Mouse (Mus musculus): ENCODE data around the gene Gpx4.
"Not testable (repeated sequence)": the region's sequence is repeated elsewhere in the genome, so short reads cannot be mapped to it uniquely, and the experiment has no call there.

Gene Gpx4

DNA sequence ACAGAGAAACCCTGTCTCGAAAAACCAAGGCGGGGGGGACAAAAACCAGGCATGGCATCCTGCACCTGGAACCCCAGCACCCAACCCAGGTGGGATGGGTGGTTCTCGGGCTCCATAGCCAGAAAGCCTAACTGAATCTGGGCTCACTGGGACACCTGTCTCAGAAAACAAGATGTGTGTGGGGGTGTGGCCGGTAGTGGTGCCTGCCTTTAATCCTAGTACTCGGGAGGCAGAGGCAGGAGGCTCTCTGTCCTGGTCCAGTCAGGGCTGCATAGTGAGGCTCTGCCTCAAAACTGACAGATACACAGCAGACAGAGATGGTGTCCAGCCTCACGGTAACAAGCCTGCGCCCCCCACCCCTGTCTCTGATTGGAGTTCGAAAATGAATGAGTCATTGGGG is 24.2 kb upstream of the Gpx4 start:
- no peak for DNase-seq (ENCODE audit: low read depth in 1 of 2, low spot score in 2 of 2)

DNA sequence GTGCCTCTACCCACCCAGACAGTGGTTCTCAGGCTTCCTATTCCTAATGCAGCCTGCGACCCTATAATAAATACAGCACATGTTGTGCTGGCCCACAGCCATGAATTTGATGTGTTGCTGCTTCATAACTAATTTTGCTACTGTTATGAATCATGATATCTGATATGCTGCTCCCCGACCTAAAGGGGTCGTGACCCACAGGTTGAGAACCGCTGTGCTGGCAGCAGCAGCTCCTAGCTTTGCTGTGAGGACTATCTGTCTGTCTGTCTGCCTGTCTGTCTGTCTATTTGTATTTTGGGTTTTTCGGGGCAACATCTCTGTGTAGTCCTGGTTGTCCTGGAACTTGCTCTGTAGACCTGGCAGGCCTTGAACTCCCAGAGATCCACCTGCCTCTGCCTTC is 23.2 kb upstream of the Gpx4 start:
- DNase-seq (ENCODE audit: low read depth in 1 of 2, low spot score in 2 of 2): no peak

DNA sequence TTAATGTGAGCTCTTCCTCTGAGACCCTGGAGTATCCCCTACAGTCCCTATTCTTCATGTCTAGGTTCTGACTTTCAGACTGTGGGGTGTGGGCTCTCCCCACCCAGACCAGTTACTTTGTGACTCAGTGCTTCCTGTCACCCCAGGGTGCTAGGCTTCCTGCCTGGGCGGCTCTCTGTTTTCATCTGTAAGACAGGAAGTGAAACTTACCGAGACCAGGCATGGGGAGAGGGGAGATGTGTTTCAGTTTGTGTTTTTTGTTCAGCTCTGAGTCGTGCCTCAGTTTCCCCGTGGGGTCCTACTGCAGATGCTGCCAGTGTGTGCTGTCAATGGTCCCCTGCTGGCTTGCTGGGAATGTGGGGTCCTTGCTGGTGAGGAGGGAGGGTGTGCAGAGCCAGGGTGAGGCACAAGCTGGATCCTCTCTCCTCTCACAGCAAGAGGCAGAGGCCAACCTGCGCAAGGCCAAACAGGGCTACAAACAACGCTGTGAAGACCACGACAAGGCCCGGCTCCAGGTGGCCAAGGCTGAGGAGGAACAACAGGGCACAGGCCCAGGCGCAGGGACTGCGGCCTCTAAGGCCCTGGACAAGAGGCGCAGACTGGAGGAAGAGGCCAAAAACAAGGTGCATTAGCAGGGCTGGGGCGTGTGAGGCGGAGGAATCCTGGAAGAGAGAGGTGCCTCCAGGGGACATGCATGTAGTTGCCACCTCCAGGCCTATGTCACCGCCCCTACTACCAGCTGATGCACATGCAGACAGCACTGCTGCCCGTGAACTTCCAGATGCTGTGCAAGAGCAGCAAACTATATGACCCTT is 22.5 kb upstream of the Gpx4 start:
- DNase-seq (ENCODE audit: low read depth in 1 of 2, low spot score in 2 of 2): peak; percentile 46 to 63

DNA sequence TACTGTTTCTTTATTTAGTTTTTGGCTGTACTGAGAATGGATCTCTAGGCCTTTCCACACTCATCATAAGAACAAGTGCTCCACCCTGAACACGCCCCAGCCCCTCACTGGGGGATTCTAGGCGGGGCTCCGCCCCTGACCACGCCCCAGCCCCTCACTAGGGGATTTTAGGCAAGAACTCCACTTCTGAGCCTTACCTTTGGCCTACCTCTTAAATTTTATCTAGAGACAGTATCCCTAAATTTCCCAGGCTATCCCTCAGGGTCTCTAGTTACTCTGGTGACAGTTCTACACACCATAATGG is 22.0 kb upstream of the Gpx4 start:
- DNase-seq (ENCODE audit: low read depth in 1 of 2, low spot score in 2 of 2): no peak

DNA sequence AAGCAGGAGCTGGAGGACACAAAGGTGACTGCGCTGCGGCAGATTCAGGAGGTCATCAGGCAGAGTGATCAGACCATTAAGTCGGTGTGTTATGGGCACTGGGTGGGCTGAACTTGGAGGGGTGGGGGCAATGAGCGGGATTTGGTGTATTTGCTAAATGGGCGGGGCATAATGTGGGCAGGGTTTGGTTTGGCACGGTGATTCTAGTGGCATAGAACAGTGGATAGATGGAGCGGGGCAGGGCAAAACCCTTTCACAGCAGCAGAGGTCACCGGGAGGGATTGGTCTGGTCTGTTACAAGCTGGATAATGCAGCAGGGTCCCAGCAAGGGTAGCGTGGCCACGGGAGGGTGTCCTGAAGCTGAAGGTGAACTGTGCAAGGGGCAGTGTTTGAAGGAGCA is 21.5 kb upstream of the Gpx4 start:
- no peak for DNase-seq (ENCODE audit: low read depth in 1 of 2, low spot score in 2 of 2)

DNA sequence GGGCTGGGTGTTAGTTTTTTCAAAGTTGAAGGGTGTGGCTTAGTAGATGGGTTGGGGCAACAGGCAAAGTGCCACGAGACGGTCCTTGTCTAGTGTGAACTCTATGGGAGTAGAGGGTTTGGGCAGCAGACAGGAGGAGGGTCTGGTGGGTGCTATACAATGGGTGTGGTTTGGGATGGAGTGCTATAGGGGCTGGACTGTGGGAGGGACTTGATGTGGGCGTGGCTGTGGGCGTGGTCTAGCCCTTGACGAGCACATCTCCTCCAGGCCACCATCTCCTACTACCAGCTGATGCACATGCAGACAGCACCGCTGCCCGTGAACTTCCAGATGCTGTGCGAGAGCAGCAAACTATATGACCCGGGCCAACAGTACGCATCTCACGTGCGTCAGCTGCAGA is 21.1 kb upstream of the Gpx4 start:
- DNase-seq (ENCODE audit: low read depth in 1 of 2, low spot score in 2 of 2): no peak

DNA sequence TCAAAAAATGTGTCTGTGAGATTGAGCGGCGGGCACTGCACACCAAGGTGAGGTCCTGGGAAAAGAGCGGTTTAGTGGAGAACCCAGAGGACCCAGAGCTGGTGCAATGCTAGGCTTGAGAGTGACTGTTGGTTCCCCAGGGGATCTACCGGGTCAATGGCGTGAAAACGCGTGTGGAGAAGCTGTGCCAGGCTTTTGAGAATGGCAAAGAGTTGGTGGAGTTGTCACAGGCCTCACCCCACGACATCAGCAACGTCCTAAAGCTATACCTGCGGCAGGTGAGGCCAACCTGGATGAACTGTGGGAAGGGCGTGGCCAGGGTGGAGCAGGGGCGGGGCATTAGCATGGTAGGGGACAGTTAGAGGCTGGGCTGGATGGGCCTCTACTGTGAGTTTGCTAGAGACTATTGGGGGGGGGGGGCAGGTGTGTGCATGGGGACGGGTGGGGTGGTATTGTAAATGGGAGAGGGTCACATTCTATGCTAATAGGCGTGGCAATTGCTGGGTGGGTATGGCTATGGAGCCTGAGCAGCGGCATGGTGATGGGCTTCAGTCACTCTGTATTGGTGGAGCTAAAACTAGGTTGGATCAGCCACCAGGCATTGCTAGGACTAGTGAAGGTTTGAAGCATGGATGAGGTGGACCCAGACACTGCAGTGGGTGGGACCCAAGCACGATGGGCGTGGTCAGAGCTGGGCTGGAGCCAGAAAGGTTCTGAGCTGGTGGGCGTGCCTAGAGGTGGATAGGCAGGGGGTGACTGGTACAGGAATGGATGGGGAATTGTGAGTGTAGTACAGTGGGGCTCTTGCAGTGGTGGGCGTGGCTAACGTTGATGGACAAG is 19.1 kb upstream of the Gpx4 start:
- DNase-seq (ENCODE audit: low read depth in 1 of 2, low spot score in 2 of 2): no peak

DNA sequence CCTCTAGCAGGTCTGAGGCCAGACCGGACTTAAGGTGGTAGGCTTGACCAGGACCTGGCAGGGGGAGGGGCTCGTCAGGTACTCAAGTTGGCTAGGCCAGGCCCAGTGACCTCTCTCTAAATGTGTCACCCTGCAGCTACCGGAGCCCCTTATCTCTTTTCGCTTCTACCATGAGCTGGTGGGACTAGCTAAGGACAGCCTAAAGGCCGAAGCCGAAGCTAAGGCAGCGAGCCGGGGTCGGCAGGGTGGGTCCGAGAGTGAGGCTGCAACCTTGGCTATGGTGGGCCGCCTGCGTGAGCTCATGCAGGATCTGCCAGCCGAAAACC is 18.5 kb upstream of the Gpx4 start:
- DNase-seq (ENCODE audit: low read depth in 1 of 2, low spot score in 2 of 2): no peak

DNA sequence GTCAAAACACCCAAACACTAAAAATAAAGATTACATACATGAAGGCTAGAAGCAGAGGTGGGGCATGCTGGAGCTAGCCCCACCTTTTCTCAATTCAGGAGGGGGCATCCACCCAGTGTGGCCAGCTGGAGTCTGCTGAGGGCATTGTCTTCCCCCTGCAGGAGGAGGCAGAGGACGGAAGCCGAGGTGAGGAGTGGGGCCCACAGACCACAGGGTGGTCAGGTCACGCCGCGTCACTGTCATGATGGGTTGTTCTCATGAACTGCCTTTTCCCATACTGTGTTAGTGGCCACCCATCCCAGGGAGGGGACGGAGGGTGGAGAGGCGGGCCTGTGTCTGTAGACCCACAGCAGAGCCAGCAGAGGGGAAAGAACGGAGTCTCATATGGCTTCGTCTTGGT is 16.8 kb upstream of the Gpx4 start:
- DNase-seq (ENCODE audit: low read depth in 1 of 2, low spot score in 2 of 2): no peak

DNA sequence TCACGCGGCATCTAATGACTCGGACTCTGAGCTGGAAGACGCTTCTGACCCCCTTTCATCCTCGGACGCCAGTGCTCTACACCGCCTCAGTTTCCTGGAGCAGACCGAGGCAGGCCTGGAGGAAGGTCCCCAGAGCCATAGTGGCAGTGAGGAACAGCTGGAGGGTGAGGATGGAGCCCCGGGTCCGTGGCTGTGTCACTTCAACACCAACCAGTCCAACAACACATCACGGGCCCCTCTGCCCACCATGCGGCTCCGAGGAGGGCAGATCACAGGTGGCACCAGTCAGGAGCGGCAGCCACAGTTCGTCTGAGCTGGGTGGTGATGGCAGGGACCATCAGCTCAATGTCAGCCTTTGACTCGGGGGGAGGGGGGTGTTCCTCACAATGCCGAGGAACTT is 16.2 kb upstream of the Gpx4 start:
- no peak for DNase-seq (ENCODE audit: low read depth in 1 of 2, low spot score in 2 of 2)

DNA sequence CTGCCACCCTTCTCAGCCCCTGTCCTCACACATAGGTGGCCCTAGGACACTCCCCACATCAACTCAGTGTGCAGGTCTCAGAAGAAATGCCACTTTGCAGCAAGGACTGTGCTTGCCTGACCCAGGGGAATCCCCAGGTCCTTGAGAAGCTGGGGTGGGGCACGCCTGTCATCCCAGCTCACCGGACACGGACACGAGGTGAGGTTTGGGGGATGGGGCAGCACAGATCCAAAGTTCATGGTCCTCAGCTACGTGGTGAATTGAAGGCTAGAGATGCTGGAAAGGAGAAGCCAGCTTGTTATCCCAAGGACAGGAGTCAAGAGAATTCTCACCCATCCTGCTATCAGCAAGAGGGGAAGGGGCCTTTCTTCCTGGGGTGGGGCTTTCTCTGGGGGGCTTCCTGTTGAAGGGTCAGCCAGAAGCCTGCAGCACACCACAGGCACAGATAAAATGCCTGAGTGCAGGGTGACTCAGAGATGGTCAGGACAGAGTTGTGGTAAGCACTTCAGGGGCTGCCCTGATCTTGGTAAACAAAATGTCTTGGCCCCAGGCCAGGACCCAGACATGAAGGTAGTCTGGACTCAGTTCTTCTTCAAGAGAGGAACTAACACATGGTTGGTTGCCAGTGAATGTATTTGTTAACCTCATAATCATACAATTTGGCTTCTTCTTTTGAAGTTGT is 14.0 kb upstream of the Gpx4 start:
- peak; percentile 80 to 82 for DNase-seq (ENCODE audit: low read depth in 1 of 2, low spot score in 2 of 2)

DNA sequence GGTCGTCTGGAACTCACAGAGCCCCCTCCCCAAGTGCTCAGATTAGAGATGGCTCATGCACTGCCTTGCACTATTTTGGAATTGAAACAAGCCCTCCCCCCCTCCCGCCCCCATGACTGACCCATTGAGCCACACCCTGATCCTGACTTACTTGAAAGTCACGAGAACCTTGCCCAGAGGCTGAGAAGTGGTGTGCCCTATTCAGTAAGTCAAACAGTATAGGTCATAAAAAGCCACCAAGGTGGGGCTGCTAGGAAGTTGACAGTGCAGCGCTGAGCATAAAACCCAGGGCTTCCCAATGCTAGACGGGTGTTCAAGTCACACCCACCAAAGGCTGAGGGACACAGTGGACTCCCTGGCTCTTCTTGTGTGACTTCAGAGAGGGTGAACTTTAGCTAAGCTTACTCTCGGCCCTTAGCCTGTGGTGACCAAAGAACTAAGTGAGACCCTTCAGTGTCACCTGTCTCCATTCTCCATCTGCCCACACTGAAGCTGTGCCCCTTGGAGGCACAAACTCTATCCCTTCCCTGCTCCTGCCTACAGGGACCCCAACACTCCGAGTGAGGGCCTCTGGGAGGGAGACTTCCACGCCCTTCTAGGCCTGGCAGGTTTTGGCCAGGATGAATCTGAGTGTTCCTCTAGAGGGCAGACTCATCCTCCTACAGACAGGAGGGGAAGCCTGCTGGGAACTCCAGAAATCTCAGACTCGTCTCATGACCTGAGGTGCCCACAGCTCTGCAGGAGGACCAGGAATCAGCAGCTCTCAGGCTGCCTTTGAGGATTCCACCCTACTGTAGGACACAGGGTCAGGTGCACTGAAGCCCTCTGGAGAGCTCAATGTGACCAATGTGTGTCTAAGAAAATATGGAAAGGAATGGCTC is 13.2 kb upstream of the Gpx4 start:
- DNase-seq (ENCODE audit: low read depth in 1 of 2, low spot score in 2 of 2): peak in 1 of 2 experiments; percentile 46

DNA sequence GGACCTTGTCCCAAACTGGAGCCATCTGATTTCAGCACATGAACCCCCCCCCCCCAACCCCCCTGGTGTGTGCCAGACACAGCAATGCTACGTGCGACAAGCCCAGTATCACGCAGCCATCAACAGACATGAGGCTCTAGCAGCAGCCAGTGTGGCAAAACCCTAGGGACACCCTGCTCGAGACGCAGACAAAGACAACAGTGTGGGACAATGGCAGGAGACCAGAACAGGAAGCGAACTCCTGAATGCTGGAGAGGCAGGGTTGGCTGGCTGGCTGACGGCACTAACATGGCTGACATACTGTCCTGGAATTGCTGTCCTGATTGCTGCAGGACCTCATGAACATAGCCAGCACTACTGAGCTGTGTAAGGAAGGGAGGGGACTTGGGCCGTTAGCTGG is 11.8 kb upstream of the Gpx4 start:
- DNase-seq (ENCODE audit: low read depth in 1 of 2, low spot score in 2 of 2): no peak

DNA sequence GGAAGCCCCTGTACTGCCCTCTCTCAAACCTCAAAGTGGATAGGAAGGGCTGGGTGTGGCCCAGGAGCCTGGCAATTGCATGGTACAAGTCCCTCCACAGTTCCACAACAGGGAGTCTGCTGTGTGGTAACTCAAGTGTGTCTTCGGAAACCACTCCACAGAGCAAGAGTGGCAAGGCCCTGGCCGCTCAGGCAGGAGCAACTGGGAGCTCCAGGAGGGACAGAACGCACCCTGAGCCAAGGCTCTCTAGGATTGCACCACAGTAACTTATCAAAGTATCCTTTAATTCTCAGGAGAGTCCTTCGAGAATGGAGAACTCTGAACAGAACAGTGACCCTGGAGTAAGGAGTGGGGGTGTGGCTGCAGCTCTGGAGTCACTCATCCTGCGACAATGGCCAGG is 11.3 kb upstream of the Gpx4 start:
- DNase-seq (ENCODE audit: low read depth in 1 of 2, low spot score in 2 of 2): no peak

DNA sequence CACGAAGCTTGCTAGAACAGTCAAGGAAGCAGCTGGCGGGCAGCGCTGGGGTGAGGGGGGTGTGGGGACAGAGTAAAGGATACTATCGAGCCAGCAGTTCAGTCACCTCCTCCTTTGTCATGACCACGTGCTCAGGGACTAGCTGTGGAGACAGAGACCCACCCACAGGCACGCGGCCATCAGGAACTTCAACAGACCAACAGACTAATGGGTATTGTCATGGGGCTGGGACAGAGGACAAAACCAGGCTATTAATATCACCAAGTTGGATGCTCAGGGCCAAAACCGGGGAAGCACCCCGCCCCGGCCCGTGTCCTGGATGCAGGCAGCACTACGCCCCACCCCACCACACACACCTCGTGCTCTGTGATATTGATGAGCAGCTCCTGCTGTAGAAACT is 10.1 kb upstream of the Gpx4 start:
- no peak for DNase-seq (ENCODE audit: low read depth in 1 of 2, low spot score in 2 of 2)

DNA sequence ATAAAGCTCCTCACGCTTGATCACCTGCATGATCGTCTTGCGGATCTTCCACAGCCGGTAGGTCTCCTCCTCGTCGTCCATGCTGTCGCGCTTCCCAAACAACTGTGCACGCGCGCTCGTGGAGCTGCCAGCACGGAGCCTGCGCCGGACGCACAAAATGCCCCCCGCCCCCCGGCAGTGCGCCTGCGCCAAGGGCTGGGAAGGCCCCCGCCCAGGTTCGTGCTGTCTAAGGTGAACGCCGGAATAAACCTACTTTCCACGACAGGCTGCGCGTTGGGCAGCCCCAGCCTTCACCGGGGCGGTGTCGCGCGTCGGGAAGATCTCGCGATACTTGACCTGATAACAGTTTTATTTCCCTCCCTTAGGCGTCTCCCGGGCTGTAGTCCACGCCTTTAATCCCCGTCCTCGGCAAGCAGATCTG is 7.4 kb upstream of the Gpx4 start, which contains the start of gene Polr2e:
Polr2e (minus strand) TSS at position 237 of the 421 bp plus-strand sequence.
- DNase-seq (ENCODE audit: low read depth in 1 of 2, low spot score in 2 of 2): peak; percentile 95 to 98

DNA sequence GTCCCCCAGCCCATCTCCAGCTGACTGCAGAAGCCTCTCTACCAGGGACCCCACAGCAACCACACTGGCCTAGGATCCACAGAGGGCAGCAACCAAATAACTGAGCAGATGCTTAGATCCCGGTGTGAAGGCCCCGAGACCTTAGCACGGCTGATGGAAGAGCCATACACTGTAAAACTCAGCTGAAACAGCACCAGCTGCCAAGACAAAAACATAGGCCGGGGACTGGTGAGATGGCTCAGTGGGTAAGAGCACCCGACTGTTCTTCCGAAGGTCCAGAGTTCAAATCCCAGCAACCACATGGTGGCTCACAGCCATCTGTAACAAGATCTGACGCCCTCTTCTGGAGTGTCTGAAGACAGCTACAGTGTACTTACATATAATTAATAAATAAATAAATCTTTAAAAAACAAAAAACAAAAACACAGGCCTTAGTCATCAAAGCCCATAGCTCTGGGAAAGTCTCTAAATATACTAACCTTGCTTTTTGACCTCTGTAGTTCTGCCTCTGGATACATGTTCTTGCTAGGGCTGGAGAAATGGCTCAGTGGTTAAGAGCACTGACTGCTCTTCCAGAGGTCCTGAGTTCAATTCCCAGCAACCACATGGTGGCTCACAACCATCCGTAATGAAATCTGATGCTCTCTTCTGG is 5.4 kb upstream of the Gpx4 start:
- DNase-seq (ENCODE audit: low read depth in 1 of 2, low spot score in 2 of 2): not testable (repeated sequence)

DNA sequence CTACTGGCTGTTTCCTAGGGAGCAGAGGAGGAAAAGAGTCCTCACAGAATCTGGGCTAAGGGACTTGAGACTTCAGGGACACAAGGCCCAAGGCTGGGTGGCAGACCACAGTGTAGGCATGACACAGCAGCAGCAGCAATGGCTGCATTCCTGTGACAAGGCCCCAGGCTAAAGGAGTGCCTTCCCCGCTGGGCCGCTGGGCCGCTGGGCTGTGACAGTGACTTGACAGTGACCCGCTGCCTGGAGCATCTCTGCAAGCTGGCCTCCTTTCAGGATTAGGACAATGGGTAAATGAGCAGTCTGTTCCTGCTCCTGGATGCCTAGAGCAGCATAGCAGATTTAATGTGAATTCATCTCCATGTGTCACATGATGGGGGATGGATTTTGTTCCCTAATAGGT is 2.9 kb upstream of the Gpx4 start:
- no peak for DNase-seq (ENCODE audit: low read depth in 1 of 2, low spot score in 2 of 2)

DNA sequence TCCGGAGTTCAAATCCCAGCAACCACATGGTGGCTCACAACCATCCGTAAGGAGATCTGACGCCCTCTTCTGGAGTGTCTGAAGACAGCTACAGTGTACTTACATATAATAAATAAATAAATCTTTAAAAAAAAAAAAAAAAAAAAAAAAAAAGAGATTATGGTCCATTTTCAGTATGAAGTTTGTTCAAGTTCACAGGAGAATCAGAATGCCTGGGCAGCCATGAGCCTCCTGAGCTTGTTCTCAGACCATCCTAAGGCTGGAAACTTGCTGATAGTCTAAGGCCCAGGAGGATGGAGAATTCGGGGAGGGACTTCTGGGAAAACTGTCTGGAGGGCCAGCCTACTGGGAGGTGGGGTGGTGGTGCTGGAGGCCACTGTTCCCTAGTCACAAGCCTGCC is 1.6 kb upstream of the Gpx4 start:
- not testable (repeated sequence) for DNase-seq (ENCODE audit: low read depth in 1 of 2, low spot score in 2 of 2)

DNA sequence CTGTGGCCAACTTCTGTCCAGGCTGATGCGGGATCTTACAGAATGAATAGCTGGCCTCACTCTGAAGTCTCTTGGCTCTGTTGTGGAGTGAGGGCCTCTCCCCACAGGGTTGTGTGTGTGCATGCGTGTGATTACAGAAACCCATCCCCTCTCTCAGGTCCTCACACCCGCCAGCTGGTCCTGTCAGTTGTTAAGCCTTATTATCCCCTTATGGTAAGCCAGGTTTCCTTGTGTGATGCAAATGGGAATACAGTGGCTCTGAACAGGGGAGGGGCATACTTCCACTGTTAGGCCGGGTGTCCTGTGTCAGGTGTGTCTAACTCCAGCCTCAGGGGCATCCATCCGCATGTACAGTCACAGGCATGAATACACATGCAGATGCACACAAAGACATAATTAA is 1.2 kb upstream of the Gpx4 start:
- no peak for DNase-seq (ENCODE audit: low read depth in 1 of 2, low spot score in 2 of 2)

DNA sequence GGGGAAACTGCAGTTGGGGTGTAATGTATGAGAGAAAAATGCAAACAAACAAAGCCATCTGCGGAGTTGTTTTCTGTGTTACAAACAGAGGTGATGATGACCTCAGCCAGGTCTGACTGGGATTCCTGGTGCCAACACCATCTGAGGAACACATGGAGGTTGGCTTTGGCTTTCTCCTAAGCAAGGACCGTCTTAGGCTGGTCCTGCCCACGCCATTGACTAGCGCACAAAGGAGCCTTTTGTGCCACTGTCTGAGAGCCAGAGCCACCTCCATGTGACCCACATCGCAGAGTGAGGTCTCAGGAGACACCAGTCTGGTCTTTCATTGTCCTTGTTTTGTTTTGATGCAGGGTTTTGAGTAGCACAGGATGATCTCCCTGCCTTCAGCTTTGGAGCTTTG is 1.4 kb downstream of the Gpx4 start:
- DNase-seq (ENCODE audit: low read depth in 1 of 2, low spot score in 2 of 2): no peak

All from monocyte, adult 2 months (primary cell).